30 mouse cellular contexts compared by ENCODE assay signal in the genomic region with DNA sequence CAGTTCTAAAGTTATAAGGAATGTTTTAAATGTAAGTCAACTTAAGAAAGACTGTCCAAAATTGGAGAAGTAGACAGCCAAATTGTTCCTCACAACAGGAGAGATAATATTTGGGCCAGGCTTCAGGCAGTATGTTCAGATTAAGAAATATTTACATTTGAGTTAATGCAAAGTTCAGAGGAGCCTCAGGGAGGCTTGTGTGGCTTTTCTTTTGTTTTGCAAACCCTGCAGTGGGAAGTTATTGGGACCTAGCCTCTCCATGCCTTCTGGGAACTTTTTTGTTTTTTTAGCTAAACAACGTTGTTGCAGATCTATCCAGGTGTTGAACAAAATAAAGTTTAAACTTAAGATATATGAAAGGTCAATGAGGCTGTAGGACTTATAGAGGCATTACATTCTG.
"Had no signal": no experiment of that assay in that cellular context is flagged by ENCODE, and none has a peak within 500 bp of the region (broad histone marks: within the 10 kb centered on the region; RNA-seq: fewer than 3 reads in every experiment).

No protein-coding gene starts in this region.

- ATAC-seq: lung, postnatal 0 days; midbrain, embryonic 13.5 days; midbrain, embryonic 15.5 days; midbrain, embryonic 16.5 days had no signal

- DNase-seq: left cerebral cortex, postnatal 4 days; liver; liver, embryonic 13.5 days; lung, adult 18-20 months; lung, adult 2 months; lung, embryonic 14.5 days; lung, postnatal 10 days; lung, postnatal 14 days; lung, postnatal 36 days; lung, postnatal 4 days; midbrain, embryonic 14.5 days had no signal

- H3K4me2 ChIP-seq: limb, embryonic 12.5 days; limb, embryonic 13.5 days; limb, embryonic 15.5 days; liver, embryonic 11.5 days; liver, embryonic 13.5 days; liver, embryonic 15.5 days; lung, embryonic 14.5 days; lung, embryonic 15.5 days; midbrain, embryonic 11.5 days; midbrain, embryonic 12.5 days; midbrain, embryonic 13.5 days; midbrain, embryonic 15.5 days had no signal

- H3K27me3 ChIP-seq: limb, embryonic 12.5 days; limb, embryonic 13.5 days; limb, embryonic 15.5 days; liver, embryonic 13.5 days; liver, embryonic 15.5 days; lung, embryonic 15.5 days; megakaryocyte, embryonic 14.5 days; midbrain, embryonic 12.5 days; midbrain, embryonic 13.5 days; midbrain, embryonic 15.5 days had no signal

- H3K9me3 ChIP-seq: limb, embryonic 10.5 days; limb, embryonic 12.5 days; limb, embryonic 13.5 days; limb, embryonic 15.5 days; liver, embryonic 13.5 days; liver, embryonic 15.5 days; lung, embryonic 15.5 days; midbrain, embryonic 10.5 days; midbrain, embryonic 12.5 days; midbrain, embryonic 13.5 days; midbrain, embryonic 15.5 days had no signal

- H3K36me3 ChIP-seq: limb, embryonic 10.5 days; limb, embryonic 12.5 days; limb, embryonic 13.5 days; limb, embryonic 15.5 days; liver, embryonic 13.5 days; liver, embryonic 15.5 days; lung, embryonic 15.5 days; midbrain, embryonic 10.5 days; midbrain, embryonic 12.5 days; midbrain, embryonic 13.5 days; midbrain, embryonic 15.5 days had no signal

- H3K4me3 ChIP-seq: left cerebral cortex, adult 2 months; limb, embryonic 10.5 days; limb, embryonic 12.5 days; limb, embryonic 13.5 days; limb, embryonic 15.5 days; liver, embryonic 13.5 days; liver, embryonic 15.5 days; lung, embryonic 15.5 days; megakaryocyte, embryonic 14.5 days; midbrain, embryonic 10.5 days; midbrain, embryonic 12.5 days; midbrain, embryonic 13.5 days; midbrain, embryonic 15.5 days; myocyte had no signal

- H3K27ac ChIP-seq: left cerebral cortex, adult 2 months; limb, embryonic 10.5 days; limb, embryonic 12.5 days; limb, embryonic 13.5 days; limb, embryonic 15.5 days; liver, embryonic 13.5 days; liver, embryonic 14.5 days; liver, embryonic 15.5 days; lung, embryonic 15.5 days; macrophage; midbrain, embryonic 10.5 days; midbrain, embryonic 12.5 days; midbrain, embryonic 13.5 days; midbrain, embryonic 15.5 days had no signal

- H3K9ac ChIP-seq: limb, embryonic 12.5 days; limb, embryonic 13.5 days; limb, embryonic 15.5 days; liver, embryonic 13.5 days; liver, embryonic 14.5 days; liver, embryonic 15.5 days; lung, embryonic 14.5 days; lung, embryonic 15.5 days; midbrain, embryonic 12.5 days; midbrain, embryonic 13.5 days; midbrain, embryonic 15.5 days had no signal

- H3K4me1 ChIP-seq: limb, embryonic 10.5 days; limb, embryonic 12.5 days; liver, embryonic 13.5 days; liver, embryonic 15.5 days; lung, embryonic 15.5 days; midbrain, embryonic 12.5 days; midbrain, embryonic 13.5 days; midbrain, embryonic 15.5 days had no signal
